Mouse (Mus musculus): ENCODE data around the gene Pitpnc1. TPM values are rescaled to one million over a fixed set of nuclear protein-coding genes. Genes with fewer than 3 reads are reported as not detected.

Gene Pitpnc1
- polyA plus RNA-seq, 1 experiment: 2.4 TPM

DNA sequence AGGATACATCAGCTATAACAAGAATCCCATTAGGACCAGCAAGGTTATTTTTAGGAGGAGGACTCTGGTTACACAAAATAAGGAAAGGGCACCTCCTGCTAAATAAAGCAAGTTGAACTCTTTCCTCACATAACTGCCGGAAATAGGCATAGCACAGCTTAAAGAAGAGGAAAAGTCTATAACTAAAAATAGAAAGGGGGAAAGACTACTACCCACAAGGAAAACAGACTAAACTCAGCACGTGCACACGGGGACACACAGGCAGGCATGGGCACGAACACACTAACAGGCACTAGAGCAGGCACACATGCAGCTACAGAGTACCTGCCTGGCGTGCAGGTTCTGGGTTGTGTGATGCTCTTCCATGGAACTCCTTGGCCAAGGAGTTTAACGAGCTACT is 23.8 kb downstream of the Pitpnc1 start:
- 70% methylated on average over 6 of the region's 6 CpGs for WGBS
- DNase-seq (ENCODE audit: low read depth, low spot score): no peak

DNA sequence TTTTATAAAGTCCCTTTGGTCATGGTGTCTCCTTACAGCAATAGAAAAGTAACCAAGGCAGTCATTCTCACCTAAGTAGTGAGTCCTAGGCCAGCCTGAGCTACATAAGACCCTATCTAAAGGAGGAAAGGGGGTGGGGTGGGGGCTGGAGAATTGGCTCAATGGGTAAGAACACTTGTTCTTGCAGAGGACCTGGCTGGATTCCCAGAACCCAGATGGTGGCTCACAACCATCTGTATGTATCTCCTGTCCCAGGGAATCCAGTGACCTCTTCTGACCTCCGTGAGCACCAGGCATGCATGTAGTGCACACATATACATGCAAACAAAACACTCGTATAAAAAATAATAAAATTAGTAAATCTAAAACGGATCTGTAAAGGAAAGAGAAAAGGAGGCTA is 24.8 kb downstream of the Pitpnc1 start:
- 70% methylated on average over 3 of the region's 3 CpGs for WGBS

DNA sequence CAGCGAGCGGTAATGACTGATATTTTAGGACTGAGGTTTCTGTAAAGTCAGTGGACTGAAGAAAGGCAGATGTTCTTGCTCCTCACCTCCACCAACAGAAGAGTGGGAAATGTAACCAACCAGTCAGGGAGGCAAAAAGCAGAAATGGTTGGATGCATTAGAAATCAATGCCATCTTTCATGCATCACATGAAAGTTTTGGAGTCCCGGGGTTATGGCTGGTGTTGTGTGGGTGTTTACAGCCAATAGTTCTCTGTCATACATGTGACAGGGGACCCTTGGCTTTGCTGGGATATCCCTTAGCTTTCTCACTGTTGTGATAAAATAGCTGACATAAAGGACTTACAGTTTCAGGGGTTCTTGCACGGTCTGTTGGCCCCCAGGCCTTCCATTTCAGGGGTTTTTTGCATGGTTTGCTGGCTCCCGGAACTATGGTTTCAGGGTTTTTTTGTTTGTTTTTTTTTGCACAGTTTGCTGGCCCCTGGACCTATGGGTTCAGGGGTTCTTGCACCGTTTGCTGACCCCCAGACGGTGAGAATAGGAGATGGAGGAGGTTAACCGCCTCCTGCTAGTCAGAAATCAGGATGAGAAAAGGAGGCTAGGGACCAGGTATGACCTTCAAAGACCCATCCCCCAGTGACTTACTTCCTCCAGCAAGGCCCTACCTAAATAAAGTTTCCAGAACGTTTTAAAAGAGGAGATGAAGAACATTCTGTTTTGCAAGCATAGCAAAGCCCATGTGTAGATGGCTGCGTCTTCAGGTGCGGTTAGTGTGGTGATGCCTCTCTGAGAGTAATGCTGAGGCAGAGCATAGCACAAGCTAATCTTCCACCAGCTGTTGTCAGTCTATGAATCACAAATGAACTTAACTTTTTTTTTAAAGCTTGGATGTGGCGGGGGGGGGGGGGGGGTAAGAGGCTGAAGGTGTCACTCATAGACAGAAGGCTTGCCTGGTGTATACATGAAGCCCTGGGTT is 27.1 kb downstream of the Pitpnc1 start:
- no peak for DNase-seq (ENCODE audit: low read depth, low spot score)
- WGBS: 82% methylated on average over 12 of the region's 12 CpGs

More for the DNA sequence above, 24.8 kb downstream of the Pitpnc1 start:
- no peak for DNase-seq (ENCODE audit: low read depth, low spot score)

DNA sequence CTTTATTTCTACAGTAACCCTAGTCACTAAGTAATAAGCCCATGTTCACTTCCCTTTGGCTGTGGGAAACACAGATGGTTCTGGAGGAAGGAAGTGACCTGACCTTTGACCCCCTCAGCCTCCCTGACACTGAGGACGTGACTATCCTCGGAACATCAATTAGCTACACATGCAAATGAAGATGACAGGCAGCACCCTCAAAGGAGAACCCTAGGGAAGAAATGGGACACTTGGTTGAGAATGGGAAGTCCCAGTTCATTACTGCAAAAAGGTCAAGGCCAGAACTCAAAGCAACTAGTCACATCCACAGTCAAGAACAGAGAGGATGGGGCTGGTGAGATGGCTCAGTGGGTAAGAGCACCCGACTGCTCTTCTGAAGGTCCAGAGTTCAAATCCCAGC is 29.4 kb downstream of the Pitpnc1 start:
- WGBS: 58% methylated on average over 3 of the region's 3 CpGs
- no peak for DNase-seq (ENCODE audit: low read depth, low spot score)

DNA sequence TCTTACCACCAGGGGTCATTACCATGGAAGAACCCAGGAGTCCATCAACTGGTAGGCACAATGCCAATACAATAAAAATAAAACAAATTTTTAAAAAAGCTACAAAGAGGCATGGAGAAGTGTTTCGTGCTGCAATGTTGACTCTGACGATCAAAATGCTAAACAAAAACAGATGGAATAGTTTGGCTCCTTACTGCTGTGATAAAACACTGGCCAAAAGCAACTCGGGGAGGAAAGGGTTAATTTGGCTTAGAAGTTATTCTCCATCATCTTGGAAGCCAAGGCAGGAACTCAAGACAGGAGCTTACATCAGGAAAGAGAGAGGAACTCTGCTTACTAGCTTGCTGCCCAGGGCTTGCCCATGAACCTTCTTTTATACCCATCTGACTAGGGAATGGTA is 32.4 kb downstream of the Pitpnc1 start:
- DNase-seq (ENCODE audit: low read depth, low spot score): no peak
- WGBS: 79% methylated on average over 3 of the region's 3 CpGs

DNA sequence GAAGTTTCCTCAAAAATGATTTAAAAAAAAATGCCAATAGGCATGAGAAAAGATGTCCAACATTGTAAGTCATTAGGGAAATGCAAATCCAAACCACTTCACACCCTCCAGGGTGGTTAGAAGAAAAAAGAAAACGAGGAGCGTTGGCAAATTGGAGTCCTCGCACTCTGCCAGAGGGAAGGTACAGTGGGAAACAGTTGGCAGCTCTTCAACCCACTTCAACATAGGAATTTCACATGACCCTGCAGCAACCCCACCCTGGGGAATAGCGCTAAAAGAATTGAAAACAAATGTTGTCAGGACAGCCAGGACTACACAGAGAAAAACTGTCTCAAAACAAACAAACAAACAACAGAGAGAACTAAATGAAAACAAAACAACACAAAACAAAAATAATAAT is 32.8 kb downstream of the Pitpnc1 start:
- 80% methylated on average over 4 of the region's 4 CpGs for WGBS
- DNase-seq (ENCODE audit: low read depth, low spot score): no peak

DNA sequence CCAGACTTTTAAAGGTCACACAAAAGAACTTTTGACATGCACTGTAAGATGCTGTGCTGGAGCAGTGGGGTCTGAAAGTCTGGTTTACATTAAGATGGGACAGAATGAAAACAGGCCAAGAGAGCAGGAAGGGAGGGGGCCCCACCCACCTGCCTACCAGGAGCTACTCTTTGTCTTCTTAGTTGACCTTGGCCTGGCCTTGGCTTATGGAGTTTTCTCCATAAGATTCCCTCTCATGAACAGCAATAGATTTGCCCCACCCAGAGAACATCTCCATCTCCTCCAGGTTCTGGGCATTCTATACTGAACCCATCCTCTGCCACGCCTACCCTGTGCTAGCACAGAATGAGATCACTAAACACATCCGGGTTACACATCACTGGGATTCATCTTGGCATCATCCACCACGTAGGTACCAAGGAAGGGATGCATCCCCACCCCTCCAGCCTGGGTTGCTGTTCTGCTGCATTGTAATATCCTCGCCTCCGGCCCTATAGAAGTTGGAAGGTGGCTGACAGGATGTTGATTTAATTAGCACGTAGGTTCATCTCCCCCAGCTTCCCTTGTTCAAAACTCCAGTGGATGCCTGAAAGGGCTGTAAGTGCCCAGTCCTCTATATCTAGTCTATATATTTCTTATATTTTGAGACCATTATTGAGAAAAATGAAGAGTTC is 34.6 kb downstream of the Pitpnc1 start:
- 87% methylated on average over 6 of the region's 6 CpGs for WGBS

DNA sequence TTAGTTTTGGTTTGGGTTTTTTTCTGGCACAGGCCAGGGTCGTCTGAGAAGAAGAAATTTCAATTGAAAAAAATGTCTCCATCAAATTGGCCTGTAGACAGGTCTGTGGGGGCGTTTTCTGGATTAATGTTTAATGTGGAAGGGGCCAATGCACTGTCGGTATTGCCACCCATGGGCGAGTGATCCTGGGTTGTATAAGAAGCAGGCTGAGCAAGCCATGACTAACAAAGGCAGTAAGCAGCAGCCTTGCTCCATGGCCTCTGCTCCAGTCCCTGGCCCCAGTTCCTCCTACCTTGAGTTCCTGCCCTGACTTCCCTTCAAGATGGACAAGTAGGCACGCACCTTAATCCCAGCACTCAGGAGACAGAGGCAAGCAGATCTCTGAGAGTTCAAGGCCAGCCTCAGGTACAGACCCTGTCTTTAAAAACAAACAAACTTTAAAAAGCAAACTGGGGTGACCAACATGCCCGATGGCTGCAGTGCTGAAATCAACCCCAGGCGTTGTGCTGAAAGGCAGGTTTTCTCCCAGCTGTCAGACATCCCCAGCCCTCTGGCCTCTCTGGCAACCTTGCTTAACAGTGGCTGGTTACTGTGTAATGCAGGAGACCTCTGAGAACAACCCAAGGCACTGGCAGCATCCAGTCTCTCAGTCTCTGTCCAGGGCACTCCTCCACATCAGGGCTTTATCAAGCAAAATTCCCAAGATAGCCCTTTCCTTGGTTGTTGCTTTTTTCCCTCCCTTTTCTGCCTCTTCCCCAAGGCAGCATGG is 39.1 kb downstream of the Pitpnc1 start:
- no peak for DNase-seq (ENCODE audit: low read depth, low spot score)
- whole genome bisulfite sequencing: 56% methylated on average over 7 of the region's 7 CpGs

More for the DNA sequence above, 34.6 kb downstream of the Pitpnc1 start:
- no peak for DNase-seq (ENCODE audit: low read depth, low spot score)

DNA sequence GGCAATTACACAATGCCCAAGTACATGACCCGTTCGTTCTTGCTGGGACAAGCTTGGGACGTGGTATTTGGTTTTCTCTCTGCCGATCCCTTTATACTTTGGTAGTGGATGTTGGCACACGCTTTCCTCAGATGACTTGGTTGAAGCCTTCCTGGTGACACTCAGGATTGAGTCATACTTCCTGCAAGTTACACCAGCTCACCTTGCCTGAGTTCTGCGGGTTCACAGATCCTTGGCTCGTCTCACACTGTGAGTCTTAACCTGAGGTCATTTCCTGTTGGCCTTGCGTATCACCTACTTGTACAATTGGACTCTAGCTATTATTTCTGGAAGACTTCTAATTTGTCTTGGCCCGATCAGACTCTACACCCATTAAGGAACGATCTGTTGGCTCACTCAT is 42.5 kb downstream of the Pitpnc1 start:
- WGBS: 84% methylated on average over 10 of the region's 10 CpGs
- DNase-seq (ENCODE audit: low read depth, low spot score): no peak

DNA sequence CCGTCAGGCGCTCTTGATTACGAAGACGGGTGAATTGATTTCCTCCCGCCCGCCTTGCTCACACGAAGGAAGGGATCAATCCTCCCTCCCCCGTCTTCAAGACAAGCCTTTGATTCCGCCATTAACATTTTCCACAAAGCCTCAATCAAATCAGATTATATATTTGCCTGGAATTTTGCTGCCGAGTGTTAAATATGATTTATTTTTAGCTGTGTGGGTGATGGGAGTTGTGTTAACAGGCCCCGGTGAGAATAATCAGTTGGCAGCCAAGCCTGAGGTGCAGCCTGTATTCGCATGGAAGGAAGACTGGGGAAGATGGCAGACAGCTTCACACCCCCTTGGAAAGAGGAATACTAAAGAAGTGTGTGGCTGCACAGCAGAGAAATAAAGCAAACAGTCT is 46.3 kb downstream of the Pitpnc1 start:
- no peak for DNase-seq (ENCODE audit: low read depth, low spot score)
- WGBS: 93% methylated on average over 12 of the region's 12 CpGs

DNA sequence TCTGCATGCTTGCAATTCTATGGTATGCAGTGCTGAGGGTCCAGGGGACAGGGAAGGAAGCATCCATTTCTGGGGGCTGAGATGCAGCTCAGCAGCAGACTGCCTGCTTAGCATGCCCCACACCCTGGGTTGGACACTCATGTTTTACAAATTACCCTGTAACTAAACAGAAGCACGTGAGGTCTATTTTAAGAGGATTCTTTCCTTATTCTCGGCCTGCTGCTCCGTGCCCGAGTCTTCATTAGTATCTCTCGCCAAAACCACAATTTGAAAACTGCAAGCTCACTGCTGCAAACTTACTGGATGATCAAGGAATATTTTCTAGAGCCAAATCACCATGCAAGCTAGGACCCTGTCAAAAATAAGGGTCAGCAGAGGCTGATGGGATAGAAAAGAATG is 48.1 kb downstream of the Pitpnc1 start:
- 50% methylated on average over 5 of the region's 5 CpGs for WGBS
- DNase-seq (ENCODE audit: low read depth, low spot score): no peak

DNA sequence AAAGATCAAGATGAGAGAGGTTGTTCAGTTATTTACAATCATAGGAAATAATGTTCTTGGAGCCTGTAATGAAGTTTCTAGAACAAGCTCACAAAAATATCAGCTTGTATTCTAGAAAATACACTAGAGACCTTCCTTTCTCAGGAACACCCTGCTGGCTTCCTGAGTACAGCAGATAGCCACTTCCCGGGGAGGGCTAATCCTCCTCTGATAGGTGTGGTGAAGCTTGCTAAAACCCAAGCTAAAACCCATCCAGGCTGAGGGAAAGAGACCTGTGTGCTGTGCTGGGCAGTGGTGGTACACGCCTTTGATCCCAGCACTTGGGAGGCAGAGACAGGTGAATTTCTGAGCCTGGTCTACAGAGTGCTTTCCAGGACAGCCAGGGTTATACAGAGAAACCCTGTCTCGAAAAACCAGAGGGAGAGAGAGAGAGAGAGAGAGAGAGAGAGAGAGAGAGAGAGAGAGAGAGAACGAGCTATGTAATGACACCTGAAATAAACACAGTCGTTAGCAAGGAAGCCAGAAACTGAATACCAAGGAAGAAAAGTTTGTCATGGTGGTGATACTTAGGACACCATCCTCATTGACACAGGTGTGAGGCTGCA is 48.6 kb downstream of the Pitpnc1 start:
- WGBS: 44% methylated on average over 5 of the region's 5 CpGs
- no peak for DNase-seq (ENCODE audit: low read depth, low spot score)

DNA sequence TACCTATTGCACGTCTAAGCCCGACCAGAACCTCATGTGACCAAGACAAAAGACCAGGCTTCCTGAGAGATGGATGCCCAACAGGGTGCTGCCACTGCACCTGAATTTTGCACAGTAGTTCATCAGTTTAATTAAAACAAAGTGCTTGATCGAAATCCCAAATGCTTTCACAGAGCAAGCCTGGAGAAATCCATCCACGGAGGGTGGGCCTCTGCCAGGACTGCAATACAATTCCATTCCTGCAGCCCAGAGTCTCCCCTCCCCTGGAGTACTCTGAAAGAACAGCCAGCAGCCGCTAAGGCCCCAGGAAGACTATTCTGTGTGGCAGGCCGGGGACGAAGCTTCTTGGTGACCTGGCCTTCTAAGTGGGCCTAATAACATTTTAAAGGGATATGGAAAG is 50.6 kb downstream of the Pitpnc1 start:
- DNase-seq (ENCODE audit: low read depth, low spot score): no peak
- 63% methylated on average over 7 of the region's 7 CpGs for WGBS

DNA sequence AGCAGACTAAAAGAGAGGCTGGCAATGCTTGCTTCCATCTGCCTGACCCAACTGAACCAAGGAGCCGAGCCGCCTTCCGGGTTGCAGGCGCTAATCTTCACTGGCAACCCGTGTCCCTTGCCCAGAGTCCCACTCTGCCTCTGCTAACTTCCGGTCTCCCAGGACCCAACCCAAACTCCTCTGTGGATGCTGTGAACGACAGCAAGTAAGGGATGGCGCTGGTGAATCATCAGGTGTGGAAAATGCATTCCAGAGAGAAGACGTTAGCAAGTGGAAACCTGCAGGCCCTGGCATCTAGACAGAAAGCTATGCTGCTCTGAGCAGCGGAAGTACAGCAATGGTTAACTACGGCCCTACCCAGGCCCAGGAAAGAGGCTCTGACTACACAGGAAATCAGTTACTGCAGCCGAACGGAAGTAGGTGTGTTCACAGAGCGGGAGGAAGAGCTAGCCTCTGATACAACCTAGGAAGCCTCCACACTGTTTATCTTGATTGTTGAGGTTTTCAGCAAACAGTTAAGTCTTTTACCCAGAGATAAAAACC is 53.4 kb downstream of the Pitpnc1 start:
- DNase-seq (ENCODE audit: low read depth, low spot score): no peak
- 65% methylated on average over 14 of the region's 14 CpGs for WGBS

DNA sequence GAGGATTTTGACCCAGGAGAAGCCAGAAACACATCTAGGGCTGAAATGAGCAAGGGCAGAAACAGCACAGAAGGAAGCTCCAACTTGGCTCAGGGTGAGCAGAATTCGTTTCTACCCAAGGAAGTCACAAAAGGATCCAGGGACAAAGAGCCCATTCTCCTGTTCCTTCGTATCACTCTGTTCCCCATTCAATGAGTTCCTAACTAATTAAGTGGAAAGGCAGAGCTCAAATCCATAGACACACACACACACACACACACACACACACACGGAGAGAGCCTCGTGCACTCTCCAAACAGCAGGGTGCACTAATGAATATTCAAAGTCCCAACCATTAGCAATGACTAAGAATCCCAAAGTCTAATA is 54.0 kb downstream of the Pitpnc1 start:
- WGBS: 67% methylated on average over 4 of the region's 4 CpGs
- no peak for DNase-seq (ENCODE audit: low read depth, low spot score)

DNA sequence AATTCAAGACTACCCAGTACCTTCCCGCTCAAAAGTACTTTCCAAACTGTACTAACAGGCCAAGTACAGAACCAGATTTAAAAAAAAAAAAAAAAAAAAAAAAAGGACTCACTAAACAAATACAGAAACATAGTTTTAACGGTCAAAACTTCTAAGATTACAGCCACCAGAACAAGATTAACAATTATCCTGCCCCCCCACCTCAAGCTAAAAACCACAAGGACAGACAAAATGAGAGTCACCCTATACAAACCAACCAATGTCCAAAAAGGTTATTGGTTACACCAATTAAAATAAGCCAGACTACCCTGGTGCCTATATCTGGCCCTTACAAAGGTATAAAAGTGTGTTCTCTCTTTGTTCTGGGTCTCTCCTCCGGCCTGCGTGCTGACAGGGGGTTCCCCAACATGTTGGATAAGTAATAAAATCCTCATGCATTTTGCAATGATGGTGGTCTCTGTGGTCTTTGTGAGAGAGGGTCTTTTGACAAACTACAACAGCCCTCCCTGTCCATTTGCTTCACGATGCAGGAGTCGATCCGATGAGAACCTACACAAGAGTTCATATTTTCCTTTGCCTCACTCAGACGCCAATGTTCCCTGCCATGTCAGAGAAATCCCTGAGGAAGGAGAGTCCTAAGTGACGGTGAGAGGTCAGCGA is 54.5 kb downstream of the Pitpnc1 start:
- DNase-seq (ENCODE audit: low read depth, low spot score): no peak
- 86% methylated on average over 10 of the region's 10 CpGs for WGBS

DNA sequence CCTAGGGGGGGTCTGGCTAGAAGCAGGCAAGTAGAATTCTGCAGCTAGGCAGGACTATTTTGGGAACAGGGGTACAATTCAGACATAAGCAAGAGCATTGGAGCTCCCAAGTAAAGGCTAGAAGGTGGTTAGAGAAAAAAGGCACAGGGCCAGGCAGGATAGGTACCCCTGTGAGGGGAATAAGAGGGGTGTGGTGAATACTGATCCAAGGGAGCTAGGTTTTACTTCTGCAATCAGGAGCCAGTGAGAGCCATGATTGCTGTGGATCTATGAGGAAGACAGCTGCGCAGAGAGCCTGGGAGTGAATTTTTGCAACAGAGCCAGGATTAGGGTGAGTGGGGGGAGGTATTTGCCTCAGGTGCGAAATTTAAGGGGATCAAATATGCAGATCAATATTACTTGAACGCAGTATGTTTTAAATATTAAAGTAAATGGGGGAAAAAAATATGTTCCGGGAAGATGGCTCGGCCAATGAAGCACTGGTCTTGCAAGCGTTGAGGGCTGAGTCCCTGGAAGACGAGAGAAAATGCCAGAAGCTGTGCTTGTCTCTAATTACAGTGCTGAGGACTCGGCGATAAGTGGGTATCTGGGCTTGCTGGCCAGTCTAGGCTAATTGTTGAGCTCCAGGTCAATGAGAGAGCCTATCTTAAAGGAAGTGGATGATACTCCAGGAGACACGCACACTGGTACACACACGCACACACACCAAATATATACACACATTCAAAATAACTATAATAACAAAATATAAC is 55.3 kb downstream of the Pitpnc1 start:
- WGBS: 92% methylated on average over 11 of the region's 11 CpGs

DNA sequence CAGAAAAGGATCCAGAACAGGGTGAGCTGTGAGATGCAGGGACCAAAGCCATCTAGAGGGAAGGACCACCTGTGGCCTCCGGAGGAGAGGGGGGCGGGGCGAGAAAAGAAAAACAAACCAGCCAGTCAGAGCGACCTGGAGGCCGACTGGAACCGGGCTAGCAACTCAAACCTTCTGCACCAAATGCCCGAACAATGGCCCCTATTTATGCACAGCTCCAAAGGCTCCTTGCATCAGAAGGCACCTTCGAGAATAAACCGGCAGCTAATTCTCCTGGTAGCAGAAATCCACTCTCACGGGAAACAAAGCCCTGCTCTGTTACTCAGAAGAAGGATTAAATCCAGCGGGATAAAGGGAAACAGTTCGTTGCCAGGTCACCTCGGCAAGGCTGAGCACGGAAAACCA is 57.2 kb downstream of the Pitpnc1 start:
- 12% methylated on average over 14 of the region's 14 CpGs for WGBS
- DNase-seq (ENCODE audit: low read depth, low spot score): no peak

More for the DNA sequence above, 55.3 kb downstream of the Pitpnc1 start:
- DNase-seq (ENCODE audit: low read depth, low spot score): no peak

Data from large intestine, adult 2 months (tissue).